Mouse (Mus musculus): Measurements from ENCODE around the gene Zg16. TPM values are rescaled to one million over a fixed set of nuclear protein-coding genes. Genes with fewer than 3 reads are reported as not detected.

The Zg16 gene
- total RNA-seq, 1 experiment from 2014 or later, result not detected

DNA sequence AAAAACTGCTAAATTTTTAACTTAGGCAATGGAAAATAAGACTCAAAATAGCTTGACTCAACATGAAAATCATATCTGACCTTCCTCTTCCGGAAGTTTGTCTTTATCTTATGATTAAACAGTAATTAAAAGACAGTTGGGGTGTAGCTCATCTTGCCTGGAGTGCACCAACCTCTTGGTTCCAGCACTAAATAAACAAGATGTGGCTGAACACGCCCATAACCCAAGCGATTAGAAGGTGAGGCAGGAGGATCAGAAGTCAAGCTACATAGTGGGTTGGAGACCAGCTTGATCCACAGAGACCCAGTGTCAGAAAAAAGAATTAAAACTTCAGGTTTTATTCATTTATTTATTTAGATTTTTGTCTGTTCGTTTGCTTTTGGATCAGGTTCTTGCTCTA is 3.4 kb downstream of the Zg16 start:
- no peak for ATAC-seq (replicated peaks; ENCODE audit: insufficient number of reproducible peaks, low FRiP score, low TSS enrichment, poor library complexity, severe bottlenecking)

DNA sequence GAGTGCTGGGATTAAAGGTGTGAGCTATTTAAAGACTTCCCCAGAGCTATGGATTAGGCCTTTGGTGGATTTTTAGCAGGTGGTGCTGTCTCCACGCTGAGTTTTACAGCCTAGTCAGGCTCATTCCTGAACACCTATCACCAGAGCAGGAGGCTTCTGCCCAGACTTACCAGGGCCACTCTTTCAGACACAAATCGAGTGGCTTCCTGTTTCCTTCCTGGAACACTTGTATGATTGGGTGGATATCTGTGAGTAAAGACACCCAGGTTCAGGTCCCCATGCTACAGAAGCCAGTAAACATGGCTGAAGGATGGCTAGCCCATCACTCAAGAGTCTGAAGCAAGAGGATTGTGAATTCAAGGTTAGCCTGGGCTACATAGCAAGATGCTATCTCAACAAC is 4.1 kb downstream of the Zg16 start:
- no peak for ATAC-seq (replicated peaks; ENCODE audit: insufficient number of reproducible peaks, low FRiP score, low TSS enrichment, poor library complexity, severe bottlenecking)

GRCm38 (mm10) chr7:127082271-127082670 is 4.9 kb downstream of the Zg16 start:
- no peak for ATAC-seq (replicated peaks; ENCODE audit: insufficient number of reproducible peaks, low FRiP score, low TSS enrichment, poor library complexity, severe bottlenecking)

- peak; percentile 97 for ATAC-seq (replicated peaks; ENCODE audit: insufficient number of reproducible peaks, low FRiP score, low TSS enrichment, poor library complexity, severe bottlenecking)
Observed at GRCm38 (mm10) chr7:127080045-127080444, 7.1 kb downstream of the Zg16 start.

GRCm38 (mm10) chr7:127077692-127078091 is 9.4 kb downstream of the Zg16 start:
- no peak for ATAC-seq (replicated peaks; ENCODE audit: insufficient number of reproducible peaks, low FRiP score, low TSS enrichment, poor library complexity, severe bottlenecking)

DNA sequence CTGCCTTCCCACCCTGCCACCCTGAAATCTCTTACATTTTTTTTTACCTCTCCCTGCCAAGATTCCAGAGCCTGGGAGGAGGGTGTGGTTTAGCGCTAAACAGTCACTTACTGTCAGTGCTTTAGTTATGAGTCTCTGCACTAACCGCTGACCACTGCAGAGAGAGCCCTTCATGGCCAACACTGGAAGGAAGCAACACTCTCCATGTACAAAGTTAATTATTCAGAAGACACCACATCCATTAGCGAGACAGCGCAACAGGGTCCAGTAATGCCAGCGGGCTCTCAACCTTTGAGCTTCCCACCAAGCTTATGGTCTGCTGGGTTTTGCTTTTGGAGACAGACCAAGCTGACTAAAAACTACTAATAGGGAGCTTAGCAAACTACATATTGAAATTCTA is 10.9 kb downstream of the Zg16 start:
- no peak for ATAC-seq (replicated peaks; ENCODE audit: insufficient number of reproducible peaks, low FRiP score, low TSS enrichment, poor library complexity, severe bottlenecking)

- no peak for ATAC-seq (replicated peaks; ENCODE audit: insufficient number of reproducible peaks, low FRiP score, low TSS enrichment, poor library complexity, severe bottlenecking)
Observed at GRCm38 (mm10) chr7:127073221-127073620, 13.9 kb downstream of the Zg16 start.

DNA sequence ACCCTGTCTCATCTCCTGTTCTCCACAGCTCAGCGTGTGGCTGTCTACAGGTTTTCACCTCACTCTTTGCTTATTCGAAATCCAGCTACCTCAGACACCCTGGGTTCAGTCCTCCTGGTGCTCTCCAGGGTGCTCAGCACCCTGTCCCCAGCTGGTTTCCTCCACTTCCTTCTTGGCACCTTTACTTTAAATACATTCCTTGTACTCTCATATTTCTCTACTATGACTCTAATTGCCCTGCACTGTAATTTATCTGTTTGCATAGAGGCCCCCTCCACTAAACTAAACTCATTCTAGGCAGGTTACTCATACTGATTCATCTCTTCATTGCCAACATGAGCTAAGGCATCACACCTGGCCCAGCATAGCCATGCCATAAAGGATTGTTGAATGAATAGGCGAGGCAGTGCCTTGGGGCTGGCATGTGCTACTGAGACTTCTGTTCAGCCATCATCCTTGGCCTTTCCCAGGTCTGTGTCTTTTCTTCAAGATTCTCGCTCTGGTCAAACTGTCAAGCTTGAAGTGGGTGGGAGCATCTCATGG is 16.2 kb downstream of the Zg16 start:
- no peak for ATAC-seq (replicated peaks; ENCODE audit: insufficient number of reproducible peaks, low FRiP score, low TSS enrichment, poor library complexity, severe bottlenecking)

DNA sequence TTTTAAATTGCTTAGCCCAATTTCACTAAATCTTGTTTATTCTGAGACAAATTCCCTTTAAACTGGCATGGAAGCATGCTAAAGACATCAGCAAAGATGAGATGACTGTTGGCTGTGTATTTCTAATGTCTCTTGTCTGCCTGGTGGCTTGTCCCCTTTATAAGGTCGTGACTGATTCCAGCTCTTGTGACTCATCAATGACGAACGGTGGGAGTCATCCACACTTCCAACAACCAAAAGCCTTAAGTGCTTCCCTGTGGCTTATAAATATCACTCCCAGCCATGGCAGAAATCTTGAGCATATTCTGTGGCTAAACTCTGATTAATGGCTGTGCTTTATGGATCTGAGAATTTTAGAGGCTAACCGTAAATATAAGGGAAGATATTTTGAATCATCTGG is 20.8 kb downstream of the Zg16 start:
- ATAC-seq (replicated peaks; ENCODE audit: insufficient number of reproducible peaks, low FRiP score, low TSS enrichment, poor library complexity, severe bottlenecking), result no peak

- no peak for ATAC-seq (replicated peaks; ENCODE audit: insufficient number of reproducible peaks, low FRiP score, low TSS enrichment, poor library complexity, severe bottlenecking)
Observed at GRCm38 (mm10) chr7:127065538-127065937, 21.6 kb downstream of the Zg16 start.

- no peak for ATAC-seq (replicated peaks; ENCODE audit: insufficient number of reproducible peaks, low FRiP score, low TSS enrichment, poor library complexity, severe bottlenecking)
Observed at GRCm38 (mm10) chr7:127055026-127055585, 32.0 kb downstream of the Zg16 start.

- peak; percentile 100 for ATAC-seq (replicated peaks; ENCODE audit: insufficient number of reproducible peaks, low FRiP score, low TSS enrichment, poor library complexity, severe bottlenecking)
Observed at GRCm38 (mm10) chr7:127041851-127042672, 45.1 kb downstream of the Zg16 start, which contains the start of gene Kif22. TSS of gene Kif22 (minus strand) at chr7:127042471.

- ATAC-seq (replicated peaks; ENCODE audit: insufficient number of reproducible peaks, low FRiP score, low TSS enrichment, poor library complexity, severe bottlenecking), result no peak
Observed at GRCm38 (mm10) chr7:127031244-127031643, 55.9 kb downstream of the Zg16 start.

- no peak for ATAC-seq (replicated peaks; ENCODE audit: insufficient number of reproducible peaks, low FRiP score, low TSS enrichment, poor library complexity, severe bottlenecking)
Observed at GRCm38 (mm10) chr7:127030172-127030571, 57.0 kb downstream of the Zg16 start.

DNA sequence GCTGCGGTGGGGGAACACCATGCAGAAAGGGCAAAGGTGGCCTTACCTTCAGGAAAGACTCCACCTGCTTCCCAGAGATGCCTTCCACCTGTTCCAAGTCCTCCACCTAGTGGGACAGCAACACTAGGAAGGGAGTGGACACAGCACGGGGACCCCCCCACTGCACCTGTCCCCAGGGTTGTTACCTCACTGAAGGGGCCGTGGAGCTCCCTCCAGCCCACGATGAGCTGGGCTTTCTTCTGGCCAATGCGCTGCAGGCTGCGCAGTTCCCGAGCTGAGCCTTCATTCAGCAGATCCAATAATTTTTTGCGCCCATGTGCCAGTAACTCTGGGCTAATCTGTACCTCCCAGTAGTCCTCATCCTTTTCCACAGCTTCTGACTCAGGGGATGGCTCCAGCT is 59.2 kb downstream of the Zg16 start:
- peak; percentile 4; the same call in 1 of the 2 replicates for ATAC-seq (replicated peaks; ENCODE audit: insufficient number of reproducible peaks, low FRiP score, low TSS enrichment, poor library complexity, severe bottlenecking)

DNA sequence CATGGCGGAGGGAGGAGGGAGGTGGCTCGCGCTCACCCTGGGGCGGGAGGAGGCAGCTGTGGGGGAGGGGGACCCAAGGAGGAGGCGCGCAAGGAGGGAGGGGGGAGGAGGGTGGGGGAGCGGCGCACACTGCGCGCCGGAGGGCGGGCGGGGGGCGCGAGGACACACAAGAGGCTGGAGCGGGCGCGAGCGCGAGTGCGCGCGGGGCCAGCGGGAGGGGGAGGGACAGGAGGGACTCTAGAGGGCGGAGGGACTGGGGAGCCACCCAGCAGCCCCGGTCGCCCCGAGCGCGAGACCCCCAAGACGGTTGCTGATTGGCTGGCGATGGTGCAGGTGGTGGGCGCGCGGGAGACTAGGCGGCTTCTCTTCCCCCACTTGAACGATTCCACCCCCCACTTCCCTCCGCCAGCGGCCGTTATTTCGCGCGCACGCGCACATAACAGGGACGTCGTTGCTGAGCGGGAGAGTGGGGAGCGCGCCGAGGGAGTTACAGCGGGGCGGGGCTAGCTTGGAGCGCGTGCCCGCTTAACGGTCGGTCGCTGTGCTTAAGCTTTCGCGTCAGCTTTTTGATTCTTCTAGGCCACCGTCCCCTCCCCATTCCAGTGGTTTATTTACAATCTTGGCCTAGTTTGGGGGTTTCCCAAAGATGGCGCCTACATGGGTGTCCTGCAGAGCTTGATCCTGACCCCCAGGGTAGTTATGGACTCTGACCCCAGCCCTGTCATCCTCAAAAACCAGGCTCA is 60.0 kb downstream of the Zg16 start, which contains the start of gene Maz:
TSS of gene Maz (minus strand) at position 54 of the 743 bp plus-strand sequence.
- ATAC-seq (replicated peaks; ENCODE audit: insufficient number of reproducible peaks, low FRiP score, low TSS enrichment, poor library complexity, severe bottlenecking), result peak; percentile 86

GRCm38 (mm10) chr7:127026616-127026983 is 60.5 kb downstream of the Zg16 start:
- ATAC-seq (replicated peaks; ENCODE audit: insufficient number of reproducible peaks, low FRiP score, low TSS enrichment, poor library complexity, severe bottlenecking), result no peak

DNA sequence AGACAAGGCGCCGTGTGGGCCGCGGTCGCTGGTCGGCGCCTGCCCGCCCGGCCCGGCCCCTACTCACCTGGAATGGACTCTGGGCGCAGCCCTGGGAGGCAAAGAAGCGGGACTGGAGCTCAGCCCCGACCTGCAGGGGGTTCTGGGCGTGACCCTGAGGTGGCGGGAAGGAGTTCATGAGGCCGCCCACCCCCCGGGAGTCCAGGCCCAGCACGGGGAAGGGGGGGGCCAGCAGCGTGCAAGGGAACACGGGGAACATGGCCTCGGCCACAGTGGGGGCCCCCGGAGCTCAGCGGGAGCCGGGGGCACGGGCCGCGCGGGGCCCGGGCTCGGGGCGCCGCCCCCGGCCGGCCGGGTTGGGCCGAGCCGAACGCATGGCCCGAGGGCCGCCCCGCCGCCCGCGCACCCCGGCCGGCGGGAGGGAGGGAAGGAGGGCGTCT is 60.9 kb downstream of the Zg16 start:
- no peak for ATAC-seq (replicated peaks; ENCODE audit: insufficient number of reproducible peaks, low FRiP score, low TSS enrichment, poor library complexity, severe bottlenecking)

GRCm38 (mm10) chr7:127025556-127026160 is 61.5 kb downstream of the Zg16 start:
- ATAC-seq (replicated peaks; ENCODE audit: insufficient number of reproducible peaks, low FRiP score, low TSS enrichment, poor library complexity, severe bottlenecking), result no peak
